Mouse (Mus musculus): Measurements from ENCODE around the gene Vegfd.
A peak's percentile ranks its signal among the peaks of the same experiment; 100 is the strongest.

Gene Vegfd

GRCm38 (mm10) chrX:164373081-164373480, at the start of gene Vegfd:
Gene Vegfd (plus strand): TSS chrX:164373378.
- DNase-seq, result peak; percentile 5

GRCm38 (mm10) chrX:164323391-164323913, 49.7 kb upstream of the Vegfd start:
- DNase-seq, result no peak

GRCm38 (mm10) chrX:164330351-164330750, 42.8 kb upstream of the Vegfd start:
- no peak for DNase-seq

- no peak for DNase-seq
Measured at GRCm38 (mm10) chrX:164330766-164331165, 42.4 kb upstream of the Vegfd start.

- DNase-seq, result no peak
Measured at GRCm38 (mm10) chrX:164338591-164338990, 34.6 kb upstream of the Vegfd start.

- DNase-seq, result no peak
Measured at GRCm38 (mm10) chrX:164345359-164345938, 27.7 kb upstream of the Vegfd start.

GRCm38 (mm10) chrX:164348937-164349336, 24.2 kb upstream of the Vegfd start:
- DNase-seq, result no peak

GRCm38 (mm10) chrX:164365153-164365865, 7.9 kb upstream of the Vegfd start:
- no peak for DNase-seq

- no peak for DNase-seq
Measured at GRCm38 (mm10) chrX:164370576-164370975, 2.6 kb upstream of the Vegfd start.

- no peak for DNase-seq
Measured at GRCm38 (mm10) chrX:164374586-164374985, 1.4 kb downstream of the Vegfd start.

- DNase-seq, result no peak
Measured at GRCm38 (mm10) chrX:164379721-164380120, 6.5 kb downstream of the Vegfd start.

GRCm38 (mm10) chrX:164381618-164382408, 8.6 kb downstream of the Vegfd start:
- peak; percentile 66 for DNase-seq

GRCm38 (mm10) chrX:164394091-164394490, 20.9 kb downstream of the Vegfd start:
- DNase-seq, result no peak

GRCm38 (mm10) chrX:164398456-164398855, 25.3 kb downstream of the Vegfd start:
- no peak for DNase-seq

GRCm38 (mm10) chrX:164405080-164405649, 32.0 kb downstream of the Vegfd start:
- DNase-seq, result no peak

GRCm38 (mm10) chrX:164406133-164407022, 33.2 kb downstream of the Vegfd start:
- DNase-seq, result no peak

- no peak for DNase-seq
Measured at GRCm38 (mm10) chrX:164408301-164408927, 35.2 kb downstream of the Vegfd start.

- no peak for DNase-seq
Measured at GRCm38 (mm10) chrX:164410562-164410961, 37.4 kb downstream of the Vegfd start.

GRCm38 (mm10) chrX:164416803-164417202, 43.6 kb downstream of the Vegfd start:
- DNase-seq, result no peak

- no peak for DNase-seq
Measured at GRCm38 (mm10) chrX:164418008-164418407, 44.8 kb downstream of the Vegfd start.

GRCm38 (mm10) chrX:164419471-164419939, 46.3 kb downstream of the Vegfd start, which contains the start of gene Piga:
Gene Piga (plus strand): TSS chrX:164419787.
- peak; percentile 89 for DNase-seq
